Mouse (Mus musculus): ENCODE results near the gene Adamtsl1.

DNA sequence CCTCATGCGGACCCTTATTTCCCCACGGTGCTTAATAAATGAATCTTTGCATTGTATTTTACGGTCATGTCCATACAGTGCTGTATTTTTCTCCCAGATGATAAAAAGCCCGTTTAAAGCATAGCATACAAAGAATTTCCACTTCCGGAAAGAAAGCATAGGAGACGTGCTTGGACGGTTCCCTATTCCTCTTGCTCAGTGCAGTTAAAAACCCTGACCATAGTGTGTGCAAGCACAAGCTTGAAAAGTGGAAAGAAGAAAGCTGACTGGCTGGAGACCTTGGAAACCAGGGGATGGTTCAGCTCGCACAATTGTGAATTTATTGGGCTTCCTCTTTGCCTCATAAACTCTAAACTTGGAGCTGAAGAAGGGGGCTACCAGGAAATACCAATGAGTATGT lies 855.1 kb downstream of the Adamtsl1 start:
- TF ChIP-seq CTCF (IDR thresholded peaks at IDR 0.05; ENCODE audit: low read depth): no peak
- TF ChIP-seq EP300 (IDR thresholded peaks at IDR 0.05; ENCODE audit: low read depth): no peak
